Mouse (Mus musculus): ENCODE data around the gene Erp44. TPM values are rescaled to one million over a fixed set of nuclear protein-coding genes. Genes with fewer than 3 reads are reported as not detected.
A peak's percentile ranks its signal among the peaks of the same experiment; 100 is the strongest.

Gene Erp44
- total and polyA plus RNA-seq, 3 experiments = 8.0 to 64.1 (median 47.6) TPM

- Histone ChIP-seq H3K9me3 (replicated peaks) (no peaks in the 10 kb centered on the region), H3K4me1 (ENCODE audit: insufficient read depth, low read depth, low read length) (peaks cover 4% of the 10 kb centered on the region), H3K27me3 (ENCODE audit: insufficient read depth, low read length) (no peaks in the 10 kb centered on the region), H3K4me3 (ENCODE audit: low read depth, low read length) (no peak overlapping the region), H3K36me3 (replicated peaks) (peaks cover 24% of the 10 kb centered on the region)
- TF ChIP-seq GATA1 (IDR thresholded peaks at IDR 0.05; ENCODE audit: borderline replicate concordance, low read length) = no peak
- no peak for TF ChIP-seq POLR2AphosphoS5 (IDR thresholded peaks at IDR 0.05; ENCODE audit: insufficient replicate concordance, low read depth, low read length)
- TF ChIP-seq CTCF (IDR thresholded peaks at IDR 0.05; ENCODE audit: low read depth, low read length) = no peak
- no peak for TF ChIP-seq GATA2 (IDR thresholded peaks at IDR 0.05; ENCODE audit: borderline replicate concordance, low read depth, low read length)
- no peak for TF ChIP-seq TAL1 (conservative IDR thresholded peaks at IDR 0.05; ENCODE audit: low read depth, low read length)
- no peak for ATAC-seq (ENCODE audit: extremely low read depth, insufficient number of reproducible peaks, low FRiP score, poor library complexity, severe bottlenecking)
- DNase-seq (ENCODE audit: low spot score) = no peak
Measured at GRCm38 (mm10) chr4:48225604-48226003, 53.8 kb downstream of the Erp44 start.

GRCm38 (mm10) chr4:48225173-48225572 lies 54.2 kb downstream of the Erp44 start:
- peak; percentile 75 for TF ChIP-seq CTCF (IDR thresholded peaks at IDR 0.05; ENCODE audit: low read depth, low read length)
- TF ChIP-seq POLR2AphosphoS5 (IDR thresholded peaks at IDR 0.05; ENCODE audit: insufficient replicate concordance, low read depth, low read length) = no peak
- no peak overlapping the region for H3K4me3 ChIP-seq (ENCODE audit: low read depth, low read length)
- H3K36me3 ChIP-seq (replicated peaks) = peaks cover 26% of the 10 kb centered on the region
- no peaks in the 10 kb centered on the region for H3K27me3 ChIP-seq (ENCODE audit: insufficient read depth, low read length)
- DNase-seq (ENCODE audit: low spot score) = peak; percentile 2
- H3K4me1 ChIP-seq (ENCODE audit: insufficient read depth, low read depth, low read length) = peaks cover 4% of the 10 kb centered on the region
- peak; percentile 57; the same call in 1 of the 2 replicates for ATAC-seq (ENCODE audit: extremely low read depth, insufficient number of reproducible peaks, low FRiP score, poor library complexity, severe bottlenecking)
- H3K9me3 ChIP-seq (replicated peaks) = no peaks in the 10 kb centered on the region

GRCm38 (mm10) chr4:48203564-48203963 lies 75.8 kb downstream of the Erp44 start:
- Histone ChIP-seq H3K4me3 (ENCODE audit: low read depth, low read length) (no peak overlapping the region), H3K36me3 (replicated peaks) (peaks cover 53% of the 10 kb centered on the region), H3K9me3 (replicated peaks) (no peaks in the 10 kb centered on the region), H3K4me1 (ENCODE audit: insufficient read depth, low read depth, low read length) (peaks cover 15% of the 10 kb centered on the region), H3K27me3 (ENCODE audit: insufficient read depth, low read length) (no peaks in the 10 kb centered on the region)
- TF ChIP-seq POLR2AphosphoS5 (IDR thresholded peaks at IDR 0.05; ENCODE audit: insufficient replicate concordance, low read depth, low read length) (no peak), GATA2 (IDR thresholded peaks at IDR 0.05; ENCODE audit: borderline replicate concordance, low read depth, low read length) (no peak), GATA1 (IDR thresholded peaks at IDR 0.05; ENCODE audit: borderline replicate concordance, low read length) (no peak), TAL1 (conservative IDR thresholded peaks at IDR 0.05; ENCODE audit: low read depth, low read length) (no peak), CTCF (IDR thresholded peaks at IDR 0.05; ENCODE audit: low read depth, low read length) (no peak)
- no peak for ATAC-seq (ENCODE audit: extremely low read depth, insufficient number of reproducible peaks, low FRiP score, poor library complexity, severe bottlenecking)
- no peak for DNase-seq (ENCODE audit: low spot score)

- Histone ChIP-seq H3K9me3 (replicated peaks) (no peaks in the 10 kb centered on the region), H3K36me3 (replicated peaks) (peaks cover 44% of the 10 kb centered on the region), H3K27me3 (ENCODE audit: insufficient read depth, low read length) (no peaks in the 10 kb centered on the region), H3K4me3 (ENCODE audit: low read depth, low read length) (peak overlapping the region; percentile 53; the same call in 1 of the 2 replicates), H3K4me1 (ENCODE audit: insufficient read depth, low read depth, low read length) (peaks cover 26% of the 10 kb centered on the region)
- TF ChIP-seq TAL1 (conservative IDR thresholded peaks at IDR 0.05; ENCODE audit: low read depth, low read length) (no peak; the same call in 1 of the 2 replicates), CTCF (IDR thresholded peaks at IDR 0.05; ENCODE audit: low read depth, low read length) (no peak), POLR2AphosphoS5 (IDR thresholded peaks at IDR 0.05; ENCODE audit: insufficient replicate concordance, low read depth, low read length) (no peak), GATA2 (IDR thresholded peaks at IDR 0.05; ENCODE audit: borderline replicate concordance, low read depth, low read length) (no peak), GATA1 (IDR thresholded peaks at IDR 0.05; ENCODE audit: borderline replicate concordance, low read length) (no peak)
- ATAC-seq (ENCODE audit: extremely low read depth, insufficient number of reproducible peaks, low FRiP score, poor library complexity, severe bottlenecking) (peak; percentile 73), DNase-seq (ENCODE audit: low spot score) (peak; percentile 5)
Measured at GRCm38 (mm10) chr4:48198447-48198846, 80.9 kb downstream of the Erp44 start.

- ATAC-seq (ENCODE audit: extremely low read depth, insufficient number of reproducible peaks, low FRiP score, poor library complexity, severe bottlenecking) (no peak), DNase-seq (ENCODE audit: low spot score) (no peak)
- H3K36me3 ChIP-seq (replicated peaks) = peaks cover 42% of the 10 kb centered on the region
Measured at GRCm38 (mm10) chr4:48197925-48198324, 81.4 kb downstream of the Erp44 start.

GRCm38 (mm10) chr4:48182115-48182806 lies 97.1 kb downstream of the Erp44 start:
- Histone ChIP-seq H3K9me3 (replicated peaks) (no peaks in the 10 kb centered on the region), H3K36me3 (replicated peaks) (peaks cover 54% of the 10 kb centered on the region), H3K27me3 (ENCODE audit: insufficient read depth, low read length) (no peaks in the 10 kb centered on the region), H3K4me3 (ENCODE audit: low read depth, low read length) (peak overlapping the region; percentile 25; the same call in 1 of the 2 replicates), H3K4me1 (ENCODE audit: insufficient read depth, low read depth, low read length) (peaks cover 41% of the 10 kb centered on the region)
- peak; percentile 22 for DNase-seq (ENCODE audit: low spot score)
- TF ChIP-seq TAL1 (conservative IDR thresholded peaks at IDR 0.05; ENCODE audit: low read depth, low read length) (peak; percentile 89), POLR2AphosphoS5 (IDR thresholded peaks at IDR 0.05; ENCODE audit: insufficient replicate concordance, low read depth, low read length) (no peak)
- ATAC-seq (ENCODE audit: extremely low read depth, insufficient number of reproducible peaks, low FRiP score, poor library complexity, severe bottlenecking) = peak; percentile 80

More at GRCm38 (mm10) chr4:48197925-48198324, 81.4 kb downstream of the Erp44 start:
- Histone ChIP-seq H3K9me3 (replicated peaks) (no peaks in the 10 kb centered on the region), H3K27me3 (ENCODE audit: insufficient read depth, low read length) (no peaks in the 10 kb centered on the region), H3K4me1 (ENCODE audit: insufficient read depth, low read depth, low read length) (peaks cover 28% of the 10 kb centered on the region), H3K4me3 (ENCODE audit: low read depth, low read length) (no peak overlapping the region)
- no peak for TF ChIP-seq TAL1 (conservative IDR thresholded peaks at IDR 0.05; ENCODE audit: low read depth, low read length)
- no peak for TF ChIP-seq POLR2AphosphoS5 (IDR thresholded peaks at IDR 0.05; ENCODE audit: insufficient replicate concordance, low read depth, low read length)
- TF ChIP-seq GATA2 (IDR thresholded peaks at IDR 0.05; ENCODE audit: borderline replicate concordance, low read depth, low read length) = no peak
- TF ChIP-seq GATA1 (IDR thresholded peaks at IDR 0.05; ENCODE audit: borderline replicate concordance, low read length) = no peak
- TF ChIP-seq CTCF (IDR thresholded peaks at IDR 0.05; ENCODE audit: low read depth, low read length) = no peak

All from G1E (cell line).